Mouse (Mus musculus) layer of hippocampus, postnatal 14 days (tissue): ENCODE data around the gene Sema6d. TPM values are rescaled to one million over a fixed set of nuclear protein-coding genes. Genes with fewer than 3 reads are reported as not detected.
A peak's percentile ranks its signal among the peaks of the same experiment; 100 is the strongest.

Experiments used
- DNase-seq, 2 experiments: peaks; one replicate each; pipeline ENCODE4 v3.0.0; 2021 to 2022; ENCODE audit warnings: low spot score in 2 of 2, mixed read lengths in 1 of 2
- total RNA-seq, 2 experiments: library from RNA; stranded (reverse); gene quantifications; 2 replicates each; pipeline ENCODE4 v1.2.3; 2021

Sema6d gene
- total RNA-seq, 2 experiments from 2014 or later: 74.2 to 75.2 TPM

DNA sequence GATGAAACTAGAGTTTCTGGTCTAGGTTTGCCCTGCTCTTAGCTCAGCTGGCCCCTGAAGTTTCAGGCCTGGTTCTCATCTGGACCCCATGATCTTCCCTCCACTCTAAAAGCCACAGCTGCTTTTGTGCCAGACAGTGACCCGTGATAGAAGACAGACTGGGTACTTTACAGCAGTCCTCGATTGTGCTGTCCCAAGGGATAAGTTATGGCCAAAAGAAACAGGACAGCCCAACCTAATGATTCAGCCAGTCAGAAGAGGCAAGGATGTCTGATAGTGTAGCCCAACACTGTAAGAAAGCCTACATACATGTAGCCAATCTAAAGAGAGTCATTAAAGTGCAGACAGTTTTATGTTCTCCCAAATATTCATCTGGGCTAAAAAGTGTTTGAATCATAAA is 371.2 kb downstream of the Sema6d start:
- DNase-seq: no peak

DNA sequence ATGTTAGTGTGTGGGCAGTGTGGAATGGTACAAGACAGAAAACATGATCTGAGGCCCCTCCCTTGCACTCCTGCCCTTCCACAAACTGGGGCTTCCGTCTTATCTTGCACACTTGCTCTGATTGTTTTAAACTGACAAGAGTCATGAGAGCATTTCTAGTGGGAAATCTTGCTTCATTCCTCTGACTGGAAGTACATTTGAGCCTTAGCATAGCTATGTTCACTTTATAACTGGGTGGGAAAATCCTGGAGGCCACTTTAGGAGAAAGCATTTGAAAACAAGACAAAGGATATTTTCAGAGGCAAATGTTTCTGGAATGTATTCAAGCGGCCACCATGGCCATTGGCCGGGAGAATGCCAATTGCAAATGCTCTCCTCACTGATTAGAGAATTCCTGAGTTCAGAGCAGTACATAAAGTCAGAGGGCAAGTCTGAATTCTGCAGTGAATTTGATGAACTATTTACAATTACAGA is 371.6 kb downstream of the Sema6d start:
- no peak for DNase-seq

DNA sequence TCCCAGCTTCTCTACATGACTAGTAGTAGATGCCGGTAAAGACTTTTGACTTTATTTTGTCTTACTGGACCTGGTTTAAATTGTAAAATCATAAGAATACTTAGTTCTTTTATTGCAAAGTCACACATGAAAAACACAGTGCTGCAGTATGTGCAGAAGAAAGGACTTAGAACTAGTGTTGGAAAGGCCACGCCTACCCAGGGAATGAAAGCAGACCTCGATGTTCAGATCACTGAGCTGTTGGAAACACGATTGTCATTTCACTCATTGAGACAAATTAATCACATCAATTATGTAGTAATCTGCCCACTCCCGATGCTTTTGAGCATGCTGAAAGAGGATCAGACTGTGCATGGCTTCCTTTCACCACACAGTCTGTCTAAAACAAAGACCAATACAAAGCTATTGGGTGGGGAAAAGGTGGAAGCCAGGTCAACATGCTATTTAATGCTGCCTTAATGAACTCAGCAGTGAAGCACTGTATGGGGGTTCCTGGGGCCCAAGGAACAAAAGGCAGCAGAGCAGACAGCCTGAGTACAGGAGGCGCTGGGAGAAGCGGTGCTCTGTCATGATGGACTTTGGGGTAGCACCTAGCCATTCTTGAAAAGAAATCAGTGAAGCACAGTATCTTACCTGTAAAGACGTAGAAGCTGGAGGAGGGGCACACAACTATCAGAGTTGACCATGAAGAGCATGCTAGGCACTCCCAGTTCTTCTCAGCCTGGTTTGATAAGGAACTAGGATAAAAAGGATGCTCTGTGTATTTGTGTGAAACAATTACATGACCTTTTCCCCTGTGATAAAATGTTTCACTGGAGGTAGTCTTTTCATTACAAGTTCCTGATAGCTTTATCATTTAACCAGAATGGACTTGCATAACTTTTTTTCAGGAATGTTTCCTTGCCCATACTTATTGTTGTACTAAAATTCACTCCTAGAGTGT is 375.5 kb downstream of the Sema6d start:
- no peak for DNase-seq

DNA sequence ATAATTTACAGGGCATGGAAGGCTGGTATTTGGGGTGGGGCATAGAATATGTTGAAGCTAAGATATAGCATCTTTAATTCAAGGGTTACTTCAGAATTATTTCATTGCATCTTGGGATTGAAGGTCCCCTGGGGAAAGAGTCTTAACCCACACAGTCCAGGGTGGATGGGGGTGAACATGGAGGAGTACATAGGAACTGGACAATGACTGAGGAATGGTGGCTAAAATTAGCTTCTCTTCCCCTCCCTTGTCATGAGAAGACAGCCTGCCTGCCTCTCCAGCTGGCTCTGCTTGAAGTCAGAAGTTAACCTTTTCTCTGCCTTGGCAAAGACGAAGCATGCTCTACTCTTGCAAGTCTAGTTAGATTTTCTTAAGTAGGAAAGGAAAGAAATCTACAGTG is 377.7 kb downstream of the Sema6d start:
- DNase-seq: no peak

DNA sequence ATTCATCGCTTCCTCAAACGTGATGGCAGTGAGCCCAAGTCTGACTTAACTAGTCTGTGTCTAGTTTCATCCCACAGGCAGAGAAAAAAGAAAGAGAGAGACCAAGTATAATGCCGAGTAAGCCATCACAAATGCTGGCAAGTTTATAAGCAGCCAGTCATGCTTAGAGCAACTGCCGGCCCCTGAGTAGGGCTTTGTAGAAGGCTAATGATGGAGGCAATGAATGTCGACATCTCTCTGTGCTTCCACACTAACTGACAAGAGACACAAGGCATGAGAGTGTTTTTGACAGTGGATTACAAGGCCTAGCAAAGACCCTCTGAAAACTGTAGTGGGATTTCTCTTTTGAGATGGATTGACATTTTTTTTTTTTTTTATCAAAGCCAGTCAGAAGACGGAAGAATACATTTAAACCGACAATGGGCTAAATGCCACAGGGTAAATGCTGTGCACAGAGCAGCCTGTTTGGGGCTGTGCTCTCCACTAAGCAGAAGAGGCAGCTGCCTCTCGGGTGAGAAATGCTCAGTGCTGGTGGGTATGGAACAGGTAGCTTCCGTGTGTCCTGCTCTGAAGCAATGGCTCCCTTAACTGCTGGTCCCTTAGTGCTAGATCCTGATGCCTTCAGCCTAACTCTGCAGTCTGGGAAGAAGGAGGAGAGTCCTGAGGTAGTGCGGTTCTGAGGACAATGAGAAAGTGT is 380.7 kb downstream of the Sema6d start:
- no peak for DNase-seq

DNA sequence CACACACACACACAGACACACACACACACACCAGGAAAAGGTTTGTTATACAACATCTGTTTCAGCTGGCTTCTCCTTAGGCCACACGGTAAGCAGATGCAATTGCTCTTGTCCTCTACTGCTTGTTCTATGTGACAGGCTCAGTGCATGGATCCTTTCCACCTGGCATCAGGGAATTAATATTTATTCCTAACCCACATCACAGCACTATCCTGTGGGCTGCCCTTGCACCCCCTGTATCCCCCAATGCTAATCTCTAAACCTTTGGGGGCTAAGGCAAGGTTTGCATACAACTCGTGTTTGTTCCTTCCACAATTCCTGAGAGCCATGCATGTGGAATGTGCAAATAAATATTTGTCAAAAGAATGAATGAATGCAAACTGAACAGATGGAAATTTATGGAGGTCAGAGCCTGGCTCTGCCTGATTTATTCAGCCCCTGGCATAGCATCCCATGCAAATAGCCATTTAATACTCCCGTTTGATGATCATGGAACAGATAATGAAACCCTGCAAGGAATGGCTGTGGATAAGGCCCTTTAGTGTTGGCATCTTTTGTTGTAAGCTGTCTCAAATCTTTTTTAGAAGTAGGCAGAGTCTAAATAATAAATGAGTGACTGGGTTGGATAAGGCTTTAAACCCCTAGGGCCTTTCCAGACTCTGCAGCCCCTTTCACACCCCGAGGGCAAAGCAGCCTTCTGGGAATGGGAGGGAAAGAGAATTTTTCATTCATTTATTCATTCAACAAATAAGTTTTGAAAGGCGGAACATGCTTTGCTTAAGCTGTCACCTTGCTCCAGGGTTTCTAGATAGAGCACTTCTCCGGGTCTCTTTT is 383.1 kb downstream of the Sema6d start:
- DNase-seq: no peak

DNA sequence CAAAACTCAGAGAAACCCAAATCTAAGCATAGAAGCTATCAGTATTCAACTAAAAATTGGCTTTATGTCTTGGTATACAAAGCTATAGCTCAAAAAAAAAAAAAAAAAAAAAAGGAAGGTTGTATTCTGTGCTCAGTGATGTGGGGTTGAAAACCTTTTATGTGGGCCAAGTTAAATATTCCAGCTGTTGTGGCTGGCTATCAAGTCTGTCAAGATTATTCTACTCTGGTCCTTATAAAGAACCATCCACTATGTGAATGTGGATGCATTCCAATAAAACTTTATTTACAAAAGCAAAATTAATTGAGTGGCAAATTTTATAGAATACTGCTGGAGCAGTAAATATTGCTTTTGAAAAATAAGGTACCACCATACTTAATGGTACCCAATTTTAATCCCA is 388.1 kb downstream of the Sema6d start:
- DNase-seq: no peak

DNA sequence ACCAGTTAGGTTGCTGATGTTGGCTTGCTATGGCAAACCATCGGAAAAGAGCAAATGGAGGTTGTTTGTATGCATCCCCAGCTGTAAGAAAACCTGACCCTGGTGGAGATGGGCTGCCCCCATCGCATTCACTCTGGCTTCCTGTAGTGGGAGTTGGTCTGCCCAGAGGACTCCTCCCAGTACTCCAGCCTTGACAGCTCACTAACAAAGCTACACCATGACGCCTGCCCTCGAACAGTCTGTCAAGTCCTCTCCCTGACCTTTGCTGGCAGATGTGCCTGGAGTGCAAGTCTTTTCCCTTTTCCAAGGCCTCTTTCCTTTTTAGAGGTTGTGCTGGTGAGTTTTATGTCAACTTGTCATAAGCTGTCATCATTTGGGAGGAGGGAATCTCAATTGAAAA is 388.8 kb downstream of the Sema6d start:
- DNase-seq: no peak

DNA sequence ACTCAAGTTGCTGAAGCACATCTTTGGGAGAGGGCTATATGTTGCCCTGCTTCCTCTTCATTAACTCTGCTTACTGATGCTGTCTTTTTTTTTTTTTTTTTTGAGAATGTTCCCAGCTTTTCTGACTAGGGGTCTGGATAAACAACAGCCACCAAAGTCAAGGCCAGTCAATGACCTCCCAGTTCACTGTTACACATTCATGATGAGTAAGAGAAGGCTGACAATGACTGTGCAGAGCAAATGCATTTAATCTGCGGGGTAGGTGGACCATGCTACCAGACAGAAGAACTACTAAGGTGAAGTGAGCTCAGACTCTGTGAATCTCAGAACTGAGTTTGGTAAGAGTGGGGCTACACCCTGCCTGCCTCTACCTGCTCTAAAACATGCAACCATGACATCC is 396.0 kb downstream of the Sema6d start:
- no peak for DNase-seq

DNA sequence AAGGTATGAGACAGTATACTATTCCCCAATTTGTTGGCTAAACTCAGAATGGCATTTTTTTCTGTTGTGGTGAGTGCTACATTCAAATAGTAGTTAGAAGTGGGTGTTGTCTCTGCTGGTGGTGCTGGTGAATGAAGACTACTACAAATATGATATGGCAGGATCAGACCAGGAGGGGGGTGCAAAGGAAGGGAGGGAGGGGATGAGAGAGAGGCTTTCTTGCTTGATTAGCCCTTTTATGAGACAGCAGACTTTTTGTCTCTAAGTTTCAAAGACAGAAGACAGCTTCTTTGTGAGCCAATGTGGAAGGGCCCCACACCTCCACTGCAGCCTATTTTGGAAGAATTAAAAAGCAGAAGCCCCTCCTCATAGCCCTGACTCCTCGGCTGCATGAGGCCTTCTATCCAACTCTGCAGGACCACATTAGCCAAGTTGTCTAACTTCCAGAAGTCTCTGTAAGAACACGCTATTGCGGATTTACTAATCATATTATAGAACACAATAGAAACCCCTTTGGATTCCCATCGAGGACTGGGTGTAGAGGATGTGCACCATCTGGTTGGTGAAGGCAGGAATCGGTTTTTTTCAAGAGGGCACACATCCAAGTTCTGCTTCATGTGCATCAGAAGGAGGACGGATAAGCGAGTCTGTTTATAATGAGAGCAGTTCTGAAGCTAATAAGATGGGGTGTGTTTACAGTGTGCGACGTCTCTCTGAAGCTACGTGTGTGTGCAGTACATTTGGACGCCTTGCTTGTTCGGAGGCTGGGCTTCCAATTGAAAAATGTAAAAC is 400.4 kb downstream of the Sema6d start:
- peak in 1 of 2 experiments; percentile 70 for DNase-seq

DNA sequence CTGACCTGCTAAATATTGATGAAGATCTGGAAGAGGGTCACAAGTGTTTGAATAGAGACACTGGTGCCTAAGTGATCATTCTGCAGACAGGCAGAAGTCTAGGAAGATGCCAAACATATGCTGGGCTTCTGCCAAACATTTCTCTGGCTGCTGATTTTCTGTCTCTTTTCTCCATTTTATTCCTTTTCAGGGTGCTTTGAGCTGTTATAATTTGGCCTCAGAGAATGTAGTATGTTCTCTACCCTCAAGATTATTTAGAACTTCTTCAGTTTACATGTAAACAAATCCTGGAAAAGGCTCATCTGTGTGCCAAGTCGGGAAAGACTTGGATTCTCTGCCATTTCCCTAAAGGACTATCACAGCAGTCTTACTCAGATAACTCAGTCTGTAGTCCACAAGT is 406.0 kb downstream of the Sema6d start:
- DNase-seq: peak in 1 of 2 experiments; percentile 28

DNA sequence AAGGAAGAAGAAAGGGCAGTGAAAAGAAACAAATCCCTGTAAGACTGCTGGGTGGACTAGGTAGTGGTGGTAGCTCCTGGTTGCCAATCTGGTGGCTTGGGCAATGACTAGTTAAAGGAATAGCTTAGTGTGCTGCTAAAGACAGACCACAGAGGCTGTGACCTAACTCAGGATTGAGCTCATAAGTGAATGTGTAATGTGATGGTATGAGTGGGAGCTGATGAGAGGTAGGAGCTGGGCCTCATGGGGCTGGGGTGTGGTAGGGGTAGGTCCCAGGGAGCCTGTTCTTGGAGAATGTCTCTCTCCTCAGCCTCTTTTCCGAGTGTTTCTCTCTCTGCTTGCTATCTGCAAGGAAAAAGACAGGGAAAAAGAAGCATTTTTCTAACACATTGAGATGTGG is 409.9 kb downstream of the Sema6d start:
- no peak for DNase-seq

DNA sequence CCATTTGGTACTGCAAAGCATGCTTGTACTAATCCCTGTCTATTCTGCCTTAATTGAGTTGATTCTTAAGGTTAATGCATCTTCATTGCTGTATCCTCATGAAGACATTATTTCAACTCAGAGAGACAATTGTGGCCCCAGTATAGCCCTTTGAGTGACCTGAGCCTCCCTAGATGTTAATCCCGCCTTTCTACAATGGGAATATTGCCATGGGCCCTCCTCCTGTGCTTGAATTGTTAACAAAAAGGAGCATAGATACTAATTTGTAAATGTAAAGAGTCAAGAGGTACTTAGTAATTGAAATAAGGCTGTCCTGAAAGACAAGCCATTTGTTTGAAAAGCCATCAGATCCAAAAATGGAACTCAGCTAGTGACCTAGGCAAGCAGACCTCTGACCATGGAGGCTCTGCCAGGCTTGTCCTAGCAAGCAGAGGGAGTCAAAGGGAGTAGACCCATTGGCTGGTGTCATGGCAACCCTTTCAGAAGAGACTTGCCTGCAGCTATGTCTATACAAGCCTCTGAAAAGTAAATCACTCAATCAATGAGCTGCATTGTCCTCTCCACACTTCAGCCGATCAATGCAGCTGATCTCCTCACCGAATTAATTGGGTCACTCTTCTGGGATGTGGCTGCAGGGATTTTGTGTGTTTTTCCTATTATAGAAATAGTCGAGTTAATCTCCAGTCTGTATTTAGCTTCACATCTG is 416.2 kb downstream of the Sema6d start:
- no peak for DNase-seq

DNA sequence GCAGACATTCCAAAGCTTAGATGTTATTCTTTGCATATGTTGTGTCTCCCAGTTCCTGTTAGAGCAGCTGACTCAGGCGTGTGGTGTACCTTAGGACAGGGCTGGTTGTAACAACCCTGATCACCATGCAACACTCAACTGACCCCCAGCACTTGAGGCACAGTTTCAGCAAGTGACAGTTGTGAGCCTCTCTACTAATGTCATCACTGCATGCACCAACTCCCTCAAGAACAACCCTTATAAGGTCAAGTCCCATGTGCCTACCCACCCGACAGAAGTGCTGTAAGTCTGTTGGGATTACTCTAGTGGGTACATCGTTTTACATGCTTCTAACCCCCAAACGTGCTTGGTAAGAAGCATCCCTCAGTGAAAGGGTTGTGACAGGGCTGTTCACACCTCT is 418.0 kb downstream of the Sema6d start:
- no peak for DNase-seq

DNA sequence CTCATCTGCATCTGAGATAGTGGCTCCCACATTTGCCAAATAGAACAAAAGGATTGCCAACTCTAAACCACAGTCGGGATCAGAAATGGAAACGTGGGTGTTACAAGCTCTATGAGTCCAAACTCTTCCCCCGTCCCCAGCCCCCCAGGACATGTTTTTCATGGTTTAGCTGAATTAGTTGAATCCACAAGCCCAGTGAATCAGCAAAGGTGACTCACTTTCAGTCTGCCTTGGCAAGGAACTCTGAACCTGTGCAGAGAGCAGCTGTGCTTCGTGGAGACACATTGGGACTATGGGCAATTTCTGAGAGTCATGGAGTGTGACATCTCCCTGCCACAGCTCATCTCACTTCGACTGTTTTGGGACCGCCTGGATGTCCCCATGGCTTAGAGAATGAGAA is 419.7 kb downstream of the Sema6d start:
- DNase-seq: peak in 1 of 2 experiments; percentile 42

DNA sequence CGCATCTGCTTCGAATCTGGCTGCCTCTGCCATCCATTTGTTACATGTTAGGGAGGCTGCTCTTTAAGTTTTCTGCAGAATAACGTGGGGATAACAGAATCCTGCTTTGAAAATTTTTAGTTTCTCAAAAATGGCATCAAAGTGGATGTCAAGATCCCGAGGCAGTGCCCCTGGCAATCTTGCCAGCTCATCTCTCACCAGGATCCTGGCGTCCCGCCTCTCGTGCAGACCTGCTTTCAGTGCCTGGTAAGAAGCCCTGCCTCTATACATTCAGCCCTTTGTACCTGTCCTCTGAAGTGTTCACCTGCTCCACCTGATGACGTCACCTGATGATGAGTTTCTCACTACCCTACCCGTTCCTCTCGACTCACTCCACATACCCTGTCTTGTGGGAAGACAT is 422.1 kb downstream of the Sema6d start:
- DNase-seq: no peak

DNA sequence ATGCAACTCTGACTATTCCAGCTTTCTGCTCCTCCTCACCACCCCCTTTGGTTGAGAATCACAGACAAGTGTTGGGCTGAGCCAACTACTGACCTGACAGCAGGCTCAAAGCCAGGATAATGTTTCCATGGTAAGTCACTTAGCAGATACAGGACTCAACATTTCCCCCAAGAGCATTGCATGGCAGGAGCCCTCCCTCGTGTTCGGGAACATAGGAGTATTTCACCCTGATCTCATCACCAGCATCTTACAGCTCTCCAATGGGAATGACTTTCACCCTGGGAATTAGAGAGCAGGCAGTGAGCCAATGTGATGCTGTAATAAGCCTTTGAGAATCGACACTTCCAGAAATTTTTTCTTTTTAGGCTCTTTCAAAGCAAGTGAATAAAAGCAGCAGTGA is 432.7 kb downstream of the Sema6d start:
- DNase-seq: peak in 1 of 2 experiments; percentile 18

DNA sequence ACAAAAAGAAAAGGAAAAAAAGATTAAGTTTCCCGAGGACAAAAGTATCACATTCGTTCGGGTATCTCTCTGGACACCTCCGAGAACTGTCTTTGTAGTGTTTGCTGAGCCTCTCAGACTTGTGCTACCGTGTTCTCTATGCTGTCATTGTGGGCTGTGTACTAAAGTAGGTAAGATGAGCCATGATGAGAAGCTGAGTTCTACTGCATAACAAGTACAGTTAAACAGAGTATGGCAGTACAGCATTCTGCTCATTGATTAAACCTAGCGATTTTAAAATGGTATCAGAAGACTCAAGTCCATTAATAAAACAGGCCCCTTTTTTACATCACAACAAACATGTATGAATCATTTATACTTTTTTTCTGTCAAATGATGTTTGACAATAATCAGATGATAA is 433.9 kb downstream of the Sema6d start:
- DNase-seq: no peak

DNA sequence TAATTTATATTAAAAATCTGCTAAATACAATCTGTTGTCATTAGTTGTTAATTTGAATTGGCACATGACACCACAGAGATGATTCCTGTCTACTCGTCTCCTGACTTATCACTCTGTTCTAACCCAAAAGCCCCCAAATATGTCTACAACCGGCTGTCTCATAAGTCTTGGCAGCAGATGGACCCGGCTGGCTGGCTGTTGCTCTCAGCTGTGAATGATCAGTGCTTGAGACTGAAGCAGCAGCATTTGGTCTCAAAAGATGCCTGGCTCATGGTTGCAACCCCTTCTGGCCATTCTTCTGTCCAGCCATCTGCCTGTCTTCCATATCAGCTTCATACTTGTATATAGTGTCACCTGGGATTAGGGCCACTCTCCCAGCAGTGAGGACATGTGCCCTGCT is 434.4 kb downstream of the Sema6d start:
- DNase-seq: peak; percentile 63 to 86

DNA sequence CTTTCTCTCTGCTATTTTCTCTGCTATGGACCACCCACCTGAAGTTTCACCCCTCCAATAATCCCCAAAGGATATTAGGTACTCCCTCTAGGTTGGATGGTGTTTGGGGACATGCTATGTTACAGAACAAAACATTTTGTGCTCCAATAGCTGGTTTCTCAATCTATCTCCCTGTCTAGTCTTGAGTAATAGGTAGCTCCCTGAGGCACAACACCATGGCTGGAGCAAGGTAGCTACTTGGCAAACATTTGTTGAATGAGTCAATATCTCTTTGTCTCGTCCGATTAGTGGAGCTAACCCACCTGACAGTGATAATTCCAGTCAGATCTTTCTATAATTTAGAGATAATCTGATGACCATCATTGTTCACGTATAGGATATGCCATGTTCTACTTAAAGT is 437.9 kb downstream of the Sema6d start:
- no peak for DNase-seq
